Mouse (Mus musculus): ENCODE data around the gene Tmem165.

DNA sequence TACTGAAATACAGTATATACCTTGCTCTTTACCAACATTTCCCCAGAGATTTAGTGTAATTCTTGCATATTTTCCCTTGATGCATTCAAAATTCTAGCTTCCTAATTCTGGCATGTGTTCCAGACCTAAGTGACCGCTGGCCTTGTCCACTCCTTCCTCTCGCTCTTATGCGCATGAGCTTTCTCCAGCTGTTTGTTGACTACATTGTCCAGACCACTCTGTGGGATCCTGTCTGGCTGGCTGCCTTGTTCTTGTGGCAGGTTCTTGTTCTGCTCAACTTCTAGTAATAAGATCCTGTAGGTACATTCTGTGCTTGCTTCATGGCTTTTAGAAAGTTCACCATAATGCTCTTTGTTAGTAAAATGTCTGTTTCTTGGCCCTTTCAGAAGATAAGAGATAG lies 19.5 kb downstream of the Tmem165 start:
- TF ChIP-seq CTCF (IDR thresholded peaks at IDR 0.05) (no peak), EP300 (IDR thresholded peaks at IDR 0.05) (no peak)
